Mouse (Mus musculus) heart, postnatal 10 days (tissue): ENCODE data around the gene Lbx1. TPM values are rescaled to one million over a fixed set of nuclear protein-coding genes. Genes with fewer than 3 reads are reported as not detected.

Experiments used
- DNase-seq, 2 experiments: peaks; one replicate each; pipeline ENCODE4 v3.0.0; 2021
- intact Hi-C: fragments of 180-260 bp; cut with DNase I; formaldehyde crosslinking; loops from one replicate; pipeline ENCODE4 v1.15.1; 2025
- total RNA-seq, 2 experiments: library from RNA; stranded (reverse); gene quantifications; 2 replicates each; pipeline ENCODE4 v1.2.3; 2021

Lbx1 gene
- total RNA-seq = not detected

DNA sequence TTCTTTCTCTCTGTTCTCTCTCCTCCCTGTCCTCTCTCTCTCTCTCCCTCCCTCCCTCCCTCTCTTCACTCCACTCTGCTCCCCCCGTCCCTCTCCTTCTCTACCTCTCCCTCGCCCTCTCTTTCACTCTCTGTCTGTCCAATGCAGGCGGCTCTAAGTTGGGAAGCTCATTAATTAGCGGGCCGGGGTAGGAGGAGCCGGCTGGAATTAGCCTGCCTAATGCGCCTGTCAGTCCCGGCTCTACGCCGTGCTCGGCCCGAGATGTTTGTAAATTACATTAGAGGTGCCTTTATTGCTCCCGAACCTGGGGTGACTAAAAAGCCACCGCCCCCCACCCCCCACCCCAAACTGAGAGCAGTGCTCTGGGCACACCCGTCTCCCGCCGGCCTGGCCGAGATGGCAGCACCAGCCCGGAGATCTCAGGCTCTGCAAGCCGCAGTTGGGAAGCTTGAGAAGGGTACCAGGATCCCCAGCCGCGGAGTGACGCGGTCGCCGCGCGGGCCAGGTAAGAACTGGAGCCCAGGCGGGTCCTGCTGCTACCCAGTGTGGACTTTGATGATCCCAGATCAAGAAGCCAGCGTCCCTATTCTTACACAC, at the start of gene Lbx1:
TSS of gene Lbx1 (minus strand) at position 47 of the 597 bp plus-strand sequence.
- intact Hi-C loops = loop anchor here (5.0 kb wide), 1 partner anchor 66 kb away; no protein-coding TSS in a partner anchor
- DNase-seq = peak in 1 of 2 experiments; percentile 18

DNA sequence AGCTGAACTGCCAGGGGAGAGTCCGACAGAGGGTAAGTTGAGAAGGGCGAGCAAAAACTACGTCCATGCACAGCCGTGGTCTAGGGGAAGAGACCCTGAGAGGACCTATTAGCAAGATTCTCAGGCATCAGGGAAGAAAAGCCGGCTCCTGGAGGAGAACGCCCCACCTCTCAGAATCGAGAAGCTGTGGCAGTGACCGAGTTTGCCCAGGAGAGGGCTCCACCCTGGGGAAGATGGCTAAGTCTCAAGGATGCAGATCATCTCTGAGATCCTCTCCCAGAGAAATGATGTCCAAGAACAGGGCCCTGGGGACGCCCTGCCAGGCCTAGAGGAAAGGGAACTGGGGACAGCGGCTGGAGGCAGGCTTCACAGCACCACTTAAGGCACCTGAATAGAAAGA, 47.7 kb upstream of the Lbx1 start:
- intact Hi-C loops = loop anchor here (1.0 to 2.0 kb wide), 3 partner anchors 18 to 261 kb away; no protein-coding TSS in a partner anchor
- DNase-seq = peak; percentile 71 to 83

DNA sequence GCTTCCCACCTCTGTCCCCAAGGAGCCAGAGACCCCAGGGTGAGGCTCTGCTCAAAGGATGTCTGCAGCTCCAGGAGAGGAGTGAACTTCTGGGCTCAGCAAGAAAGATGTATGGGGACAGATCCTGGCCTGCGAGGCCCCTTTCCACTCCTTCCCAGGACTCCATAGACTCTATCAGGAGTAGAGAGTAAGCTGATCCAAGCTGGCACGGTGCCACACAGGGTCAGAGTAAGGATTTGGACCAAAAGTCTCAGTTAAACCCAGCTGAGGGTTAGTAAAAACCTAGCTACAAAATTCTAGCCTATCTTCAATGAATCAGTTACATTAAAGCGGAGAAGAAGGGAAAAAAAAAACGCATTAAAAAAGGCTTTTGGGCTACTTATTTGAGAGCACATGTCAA, 40.6 kb upstream of the Lbx1 start:
- peak in 1 of 2 experiments; percentile 21 for DNase-seq
- intact Hi-C loops = no loop called here

DNA sequence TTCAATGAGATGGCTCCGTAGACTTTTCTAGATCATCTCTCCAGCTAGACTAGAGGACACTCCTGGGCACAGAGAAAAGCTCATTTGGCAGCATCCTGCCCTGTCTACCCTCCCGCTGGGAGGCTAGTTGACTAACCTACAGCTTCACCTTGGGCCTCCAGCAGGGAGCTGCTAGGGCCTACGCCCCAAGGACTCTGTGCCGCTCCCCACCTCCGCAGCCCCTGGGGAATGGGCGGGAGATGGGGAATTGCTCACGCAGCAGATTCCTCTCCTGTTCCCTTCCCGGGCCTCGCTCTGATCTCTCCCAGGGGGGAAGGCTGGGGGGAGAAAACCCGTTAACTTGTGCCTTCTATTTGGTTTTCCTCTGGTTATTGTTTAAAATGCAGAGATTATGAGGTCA, 36.4 kb upstream of the Lbx1 start:
- no peak for DNase-seq
- intact Hi-C loops = no loop called here

DNA sequence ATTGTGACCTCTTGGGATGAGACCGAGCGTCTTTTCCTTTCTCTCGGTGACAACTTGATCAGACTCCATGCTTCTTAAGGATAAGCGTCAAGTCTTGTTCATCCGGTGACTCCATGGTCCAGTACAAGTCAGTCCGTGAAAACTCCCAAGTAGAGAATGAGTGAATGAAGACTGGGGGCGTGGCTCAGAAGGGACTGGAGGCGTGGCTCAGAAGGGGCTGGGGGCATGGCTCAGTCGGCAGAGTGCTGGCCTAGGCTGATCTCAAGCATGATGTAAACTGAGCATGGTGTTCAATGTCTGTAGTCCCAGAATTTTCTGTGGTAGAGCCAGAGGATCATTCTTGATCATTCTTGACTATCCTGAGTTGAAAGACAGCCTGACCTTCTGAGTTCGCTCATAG, 27.4 kb upstream of the Lbx1 start:
- intact Hi-C loops = no loop called here
- no peak for DNase-seq

DNA sequence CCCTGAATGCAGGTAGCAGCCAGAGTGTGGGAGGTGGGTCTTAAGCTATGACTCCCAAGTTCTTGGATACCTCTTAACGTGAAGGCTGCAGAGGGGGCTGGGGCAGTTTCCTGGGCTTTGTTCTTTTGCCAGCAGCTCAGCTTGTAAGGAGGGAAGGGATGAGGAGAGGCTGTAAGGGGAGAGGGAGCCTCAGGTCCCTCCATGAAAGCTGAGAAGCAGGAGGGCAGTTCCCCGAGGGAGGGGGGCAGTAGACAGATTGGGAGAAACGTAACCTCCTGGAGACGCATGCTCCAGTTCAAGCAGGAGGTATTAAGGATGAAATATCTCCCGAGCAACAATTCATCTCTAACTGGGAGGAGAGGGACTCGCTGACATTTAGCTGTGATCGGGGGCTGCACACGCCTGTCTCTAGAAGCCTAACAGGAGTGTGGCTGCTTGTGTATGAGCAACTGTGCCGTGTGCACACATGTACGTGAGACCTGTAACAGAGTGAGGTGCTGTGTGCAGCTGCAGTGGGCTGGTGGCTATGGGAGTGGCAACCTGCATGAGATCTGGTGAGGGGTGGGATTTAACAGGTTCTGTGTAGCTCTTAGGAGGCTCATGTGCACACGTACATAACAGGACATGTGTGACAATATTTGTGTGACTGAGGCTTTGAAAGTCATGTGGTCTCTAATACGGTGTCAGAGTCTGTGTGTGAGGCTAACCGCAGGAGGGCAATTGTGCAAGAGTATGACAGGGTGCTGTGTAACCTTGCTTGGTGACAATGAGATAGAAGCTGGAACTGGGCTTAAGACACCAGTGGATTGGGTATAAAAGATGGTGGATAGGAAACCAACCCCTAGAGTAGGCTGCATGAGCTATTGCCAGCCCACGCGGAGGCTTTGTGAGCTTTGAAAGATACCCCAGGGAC, 22.1 kb upstream of the Lbx1 start:
- intact Hi-C loops = no loop called here
- no peak for DNase-seq

DNA sequence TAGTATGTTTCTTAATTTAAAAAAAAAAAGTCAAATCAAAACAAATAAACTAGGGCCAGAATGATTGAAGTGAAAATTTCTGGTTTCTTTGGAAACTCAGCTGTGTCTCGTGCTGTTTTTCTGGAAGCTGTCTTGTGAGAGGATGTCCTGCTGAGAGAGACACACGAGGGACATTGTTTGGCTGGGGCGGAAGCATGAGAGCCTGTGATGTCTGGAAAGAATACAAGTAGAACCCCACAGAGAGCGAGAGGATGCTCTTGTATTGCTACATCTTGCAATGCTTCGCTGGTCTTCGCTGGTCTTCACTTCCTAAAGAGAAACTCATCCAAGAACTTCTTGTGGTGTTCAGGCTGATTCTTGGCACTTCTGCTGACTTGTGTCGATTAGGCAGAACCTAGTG, 19.2 kb upstream of the Lbx1 start:
- intact Hi-C loops = no loop called here
- no peak for DNase-seq

DNA sequence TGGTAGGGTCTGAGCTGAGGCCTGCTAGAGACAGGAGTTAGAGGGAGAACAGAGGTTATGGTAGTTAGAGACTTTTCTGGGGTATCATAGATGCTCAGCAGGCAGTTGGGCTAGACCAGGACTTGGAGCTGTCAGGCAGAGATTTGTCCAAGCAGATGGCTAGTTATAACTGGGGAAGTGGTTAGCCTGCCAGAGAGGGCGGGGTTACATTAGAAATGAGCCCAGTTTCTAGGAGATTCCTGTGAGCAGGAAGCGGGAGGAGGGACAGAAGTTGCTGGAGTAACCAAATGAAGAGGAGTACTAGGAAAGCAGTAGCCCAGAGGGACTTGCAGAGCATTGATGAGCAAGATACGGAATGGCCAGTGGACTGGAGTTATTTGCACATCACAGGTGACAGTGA, 16.8 kb upstream of the Lbx1 start:
- intact Hi-C loops = no loop called here
- no peak for DNase-seq

DNA sequence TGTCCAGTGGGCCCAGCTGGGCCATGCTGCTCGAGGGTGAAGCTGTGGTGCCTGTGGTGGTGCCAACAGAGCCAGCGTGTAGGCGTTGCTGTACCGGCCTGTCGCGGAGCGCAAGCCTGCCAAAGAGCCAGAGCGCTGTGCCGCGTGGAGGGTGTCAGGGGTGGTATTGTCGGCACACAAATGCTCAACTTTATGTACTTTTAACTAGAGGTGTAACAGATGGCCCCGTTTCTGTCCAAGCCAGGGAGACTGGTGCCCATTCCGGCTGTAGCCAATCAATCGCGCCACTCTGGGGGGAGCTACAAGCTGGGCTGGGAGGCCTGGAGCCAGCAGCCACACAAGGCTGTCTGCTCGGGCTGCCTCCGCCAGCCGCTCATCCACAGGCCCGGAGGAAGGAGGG, 13.1 kb upstream of the Lbx1 start:
- no peak for DNase-seq
- intact Hi-C loops = no loop called here

DNA sequence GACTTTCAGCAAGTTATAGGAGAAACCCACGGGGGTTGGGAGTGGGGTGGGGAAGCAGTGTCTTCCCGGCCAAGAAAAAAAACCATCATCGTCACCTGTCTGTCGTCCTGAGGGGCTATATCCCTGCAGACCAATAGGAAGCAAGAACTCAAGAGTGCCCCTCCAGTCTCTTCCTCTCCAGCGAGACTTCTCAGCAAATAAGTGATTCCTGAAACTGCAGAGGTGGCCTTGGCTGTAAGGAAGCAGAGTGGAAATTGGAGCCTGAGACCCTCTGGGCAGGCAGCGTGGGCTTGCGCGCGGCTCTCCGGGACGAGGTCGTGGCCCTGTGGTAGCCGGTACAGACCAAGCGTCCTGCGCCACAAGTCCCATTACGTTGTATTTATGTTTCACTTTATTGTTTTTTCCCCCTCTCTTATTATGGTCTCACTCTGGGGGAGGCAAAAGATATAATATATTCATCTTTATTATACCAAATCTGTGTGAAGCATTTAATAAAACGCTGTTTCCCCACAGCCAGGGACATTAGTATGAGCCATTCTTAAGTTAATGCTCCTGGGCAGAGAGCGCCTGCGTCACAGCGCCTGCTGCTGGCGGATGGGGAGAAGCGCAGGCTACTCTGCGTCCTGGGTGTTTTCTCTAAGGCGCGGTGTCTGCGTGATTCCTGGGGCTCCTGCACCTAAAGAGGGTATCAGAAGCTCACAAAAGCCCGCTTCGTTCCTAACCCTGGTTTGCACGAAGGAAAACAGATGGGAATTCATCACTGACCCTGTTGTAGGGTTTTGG, 8.5 kb upstream of the Lbx1 start:
- DNase-seq = peak; percentile 37 to 64
- intact Hi-C loops = loop anchor here (2.0 kb wide), 1 partner anchor 19 kb away; no protein-coding TSS in a partner anchor

DNA sequence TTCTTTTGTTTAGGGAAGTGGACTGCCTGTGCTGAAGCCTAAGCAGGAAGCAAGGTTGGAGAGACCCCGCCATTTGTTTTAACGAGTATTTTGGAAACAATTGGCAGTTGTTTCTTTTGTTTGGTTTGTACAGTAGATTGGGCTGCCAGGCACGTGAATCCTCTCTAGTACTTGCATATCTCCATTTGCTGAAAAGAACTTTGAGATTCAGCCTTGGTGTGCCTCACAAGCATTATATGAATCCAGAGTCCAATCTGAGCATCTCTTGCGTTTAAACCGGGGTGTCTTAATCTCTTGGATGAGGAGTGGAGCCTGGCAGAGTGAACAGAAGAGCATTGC, 7.6 kb upstream of the Lbx1 start:
- DNase-seq = no peak
- intact Hi-C loops = no loop called here

DNA sequence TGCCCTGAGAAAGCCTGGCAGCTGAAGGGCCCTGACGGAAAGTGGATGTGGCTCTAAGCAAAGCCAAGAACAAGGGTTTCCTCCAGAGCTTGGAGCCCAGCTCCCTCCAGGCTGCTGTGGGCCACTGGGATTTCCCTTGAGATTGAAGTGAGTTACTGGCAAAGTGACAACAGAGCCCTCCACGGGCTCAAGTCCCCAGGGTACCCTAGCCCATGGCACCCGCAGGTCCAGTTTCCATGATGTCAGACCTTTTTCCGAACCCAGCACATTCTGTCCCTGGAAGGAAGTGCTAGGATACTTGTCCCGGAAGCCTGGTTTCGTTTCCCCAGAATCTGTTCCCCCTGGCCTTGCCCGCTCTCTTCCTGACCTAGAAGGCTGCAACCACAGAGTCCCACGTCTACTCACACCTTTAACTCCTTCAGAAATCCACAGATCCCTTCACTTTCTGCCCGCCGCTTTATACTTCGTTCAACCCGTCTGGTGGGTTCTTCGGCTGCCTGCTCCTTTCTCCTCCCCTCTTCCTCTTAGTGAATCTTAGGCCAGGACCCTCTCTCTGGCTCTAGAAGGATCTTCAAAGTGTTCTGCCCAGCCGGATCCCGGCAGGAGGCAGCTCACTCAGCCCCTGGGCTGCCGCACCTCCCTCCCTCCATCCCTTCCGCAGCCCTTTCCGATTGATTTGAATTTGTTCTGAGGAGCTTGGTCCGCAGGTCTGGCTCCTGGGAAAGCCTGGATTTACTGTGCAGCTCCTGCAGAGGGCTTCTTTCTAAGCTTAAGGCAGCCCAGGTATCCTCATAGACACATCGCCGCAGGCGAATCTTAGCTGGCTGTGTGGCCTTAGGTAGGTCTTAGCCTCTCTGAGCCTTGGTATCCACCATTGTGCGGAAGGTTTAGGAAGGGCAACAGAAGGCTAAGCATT, 7.0 kb upstream of the Lbx1 start:
- peak in 1 of 2 experiments; percentile 27 for DNase-seq
- intact Hi-C loops = no loop called here

DNA sequence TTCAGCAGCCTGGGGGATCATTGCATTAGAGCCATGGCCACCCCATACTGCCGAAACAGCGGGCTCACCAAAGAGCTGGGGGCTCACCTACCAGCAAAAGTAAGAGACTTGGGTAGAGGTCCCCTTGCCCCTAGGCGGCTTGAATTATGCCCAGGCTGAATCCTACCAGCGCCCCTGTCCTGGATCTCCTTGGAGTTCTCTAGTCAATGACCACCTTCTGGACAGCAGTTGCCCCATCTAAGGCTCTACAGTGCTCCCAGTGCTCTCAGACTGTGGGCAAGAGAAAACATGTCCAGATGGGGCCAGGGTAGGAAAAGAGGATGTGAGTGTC, 6.4 kb upstream of the Lbx1 start:
- DNase-seq = no peak
- intact Hi-C loops = no loop called here

DNA sequence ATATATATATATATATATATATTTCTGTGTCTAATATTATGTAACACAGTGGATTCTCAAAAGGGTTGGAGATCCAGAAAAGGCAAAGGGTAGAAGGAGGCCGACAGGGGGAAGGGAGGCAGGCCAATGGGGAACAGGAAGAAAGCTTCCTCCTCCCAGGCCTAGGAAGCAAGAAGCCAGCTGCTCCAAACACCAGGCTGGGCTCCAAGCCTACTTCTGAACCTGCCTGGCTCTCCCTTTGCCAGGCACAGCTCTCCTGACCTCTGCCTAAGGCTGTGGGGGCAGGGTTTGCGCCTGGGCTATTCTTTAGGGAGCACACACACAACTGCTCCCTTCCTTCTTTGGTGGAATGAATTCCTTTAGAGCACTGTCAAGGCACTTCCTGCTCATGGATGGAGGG, 4.4 kb upstream of the Lbx1 start:
- intact Hi-C loops = no loop called here
- no peak for DNase-seq

DNA sequence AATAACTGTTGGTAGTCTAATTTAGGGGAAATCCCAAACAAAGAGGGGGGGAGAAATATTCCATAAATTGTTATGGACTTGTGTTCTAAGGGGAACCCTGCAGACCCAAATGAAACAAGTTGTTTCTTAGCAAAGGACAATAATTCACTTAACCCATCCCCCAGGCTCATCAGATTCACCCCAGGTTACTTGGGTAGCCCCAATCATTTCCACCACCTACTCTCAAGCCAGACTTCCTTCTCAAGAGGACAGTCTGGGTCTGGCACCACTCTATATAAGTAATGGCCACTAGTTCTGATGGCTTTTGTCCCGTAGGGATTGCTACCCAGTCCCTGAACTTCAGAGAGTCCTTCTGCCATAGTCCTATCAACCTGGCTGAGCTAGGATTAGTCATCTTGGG, 3.6 kb upstream of the Lbx1 start:
- intact Hi-C loops = loop anchor here (5.0 kb wide), 1 partner anchor 63 kb away; no protein-coding TSS in a partner anchor
- DNase-seq = no peak

DNA sequence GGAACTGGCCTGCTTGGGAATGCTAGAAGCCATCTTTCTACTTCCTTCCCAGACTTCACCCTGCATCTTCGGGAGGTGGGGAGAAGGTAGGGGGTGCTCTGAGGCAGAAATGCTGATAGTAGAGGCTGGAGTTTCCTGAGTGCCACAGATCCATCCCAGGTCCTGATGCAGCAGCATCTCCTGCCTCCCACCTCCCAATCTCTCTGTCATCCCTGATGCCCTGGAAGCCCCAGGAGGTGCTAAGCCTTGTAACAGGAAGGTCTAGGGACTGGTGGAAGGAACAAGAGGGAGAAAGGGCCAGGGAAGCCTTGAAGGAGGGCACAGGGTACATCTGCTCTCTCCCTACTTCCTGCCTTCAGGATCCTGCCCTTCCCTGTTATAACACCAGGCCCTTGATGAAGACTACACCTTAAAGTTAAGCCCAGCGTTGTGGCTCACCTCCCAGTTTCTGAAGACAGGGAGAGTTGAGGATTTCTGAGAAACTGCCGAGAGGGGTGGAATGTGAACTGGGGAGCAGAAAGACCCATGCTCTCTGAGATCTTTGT, 2.1 kb upstream of the Lbx1 start:
- intact Hi-C loops = loop anchor here (5.0 kb wide), 1 partner anchor 65 kb away; no protein-coding TSS in a partner anchor
- DNase-seq = no peak

DNA sequence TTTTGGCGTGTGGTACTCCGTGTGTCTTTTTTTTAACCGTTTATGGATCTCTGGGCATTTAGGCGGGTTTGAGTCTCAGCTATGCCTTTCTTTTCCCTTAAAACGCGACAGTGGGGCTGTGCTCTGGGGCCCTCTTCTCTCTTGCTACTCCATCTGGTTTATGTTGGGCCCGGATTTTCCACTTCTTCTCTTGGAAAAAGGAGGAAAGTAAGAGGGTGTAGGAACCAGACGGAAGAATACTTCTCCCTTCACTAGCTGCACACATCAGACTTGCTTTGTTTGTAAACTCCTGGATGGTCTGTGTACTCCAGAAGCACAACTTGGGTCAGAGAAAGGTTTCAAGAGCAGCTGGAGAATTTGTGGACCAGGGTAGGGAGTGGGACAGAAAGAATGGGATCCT, 1.5 kb upstream of the Lbx1 start:
- intact Hi-C loops = loop anchor here (5.0 kb wide), 1 partner anchor 65 kb away; no protein-coding TSS in a partner anchor
- no peak for DNase-seq

DNA sequence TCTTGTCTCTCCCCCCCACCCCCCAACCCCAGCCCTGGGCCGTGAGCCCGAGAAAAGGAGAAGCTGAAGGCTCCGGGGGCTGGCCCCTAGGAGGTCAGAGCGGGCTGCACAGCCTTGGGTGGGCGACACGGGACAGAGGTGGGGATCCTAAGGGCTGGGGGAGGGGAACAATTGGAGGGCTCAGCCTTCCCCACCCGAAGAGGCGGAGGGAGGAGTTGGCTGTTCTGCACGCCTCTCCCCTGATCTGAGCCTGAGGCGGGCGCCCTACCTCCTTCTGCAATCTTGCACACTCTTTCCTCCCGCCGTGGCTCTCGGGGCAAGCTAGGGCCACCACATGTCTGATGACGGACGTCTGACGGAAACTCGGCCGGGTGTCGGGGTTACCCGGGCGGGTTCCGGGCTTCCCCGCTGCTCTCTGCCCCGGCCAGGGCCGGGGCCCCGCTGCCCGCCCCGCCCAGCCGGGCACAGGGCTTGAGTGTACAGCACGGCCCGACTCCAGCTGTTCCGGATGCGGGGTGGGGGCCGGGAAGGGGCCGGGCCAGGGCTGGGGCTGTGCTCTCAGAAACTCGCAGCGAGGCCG, 841 bp upstream of the Lbx1 start:
- intact Hi-C loops = loop anchor here (5.0 kb wide), 1 partner anchor 66 kb away; no protein-coding TSS in a partner anchor
- peak; percentile 43 to 47 for DNase-seq

DNA sequence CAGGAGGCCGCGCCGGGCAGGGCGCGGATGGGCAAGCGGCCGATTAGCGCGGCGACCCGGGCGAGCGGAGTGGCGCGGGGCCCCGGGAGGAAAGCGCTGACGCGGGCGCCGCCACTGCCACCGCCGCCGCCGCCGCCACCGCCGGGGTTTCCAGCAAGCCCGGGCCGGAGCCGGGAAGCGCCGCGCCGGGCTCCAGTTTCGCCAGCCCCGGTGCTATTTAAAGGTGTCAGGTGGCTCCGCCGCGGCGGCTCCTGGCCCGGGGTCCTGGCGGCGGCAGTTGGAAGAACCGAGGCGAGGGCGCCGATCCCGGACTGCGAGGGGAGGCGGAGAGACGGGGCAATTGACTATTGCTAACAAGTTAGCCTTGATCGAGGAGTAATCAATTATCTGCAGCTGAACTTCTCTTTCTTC, 276 bp downstream of the Lbx1 start:
- peak; percentile 49 to 50 for DNase-seq
- intact Hi-C loops = loop anchor here (5.0 kb wide), 1 partner anchor 67 kb away; no protein-coding TSS in a partner anchor
